Mouse (Mus musculus): ENCODE results near the gene Twf2.

DNA sequence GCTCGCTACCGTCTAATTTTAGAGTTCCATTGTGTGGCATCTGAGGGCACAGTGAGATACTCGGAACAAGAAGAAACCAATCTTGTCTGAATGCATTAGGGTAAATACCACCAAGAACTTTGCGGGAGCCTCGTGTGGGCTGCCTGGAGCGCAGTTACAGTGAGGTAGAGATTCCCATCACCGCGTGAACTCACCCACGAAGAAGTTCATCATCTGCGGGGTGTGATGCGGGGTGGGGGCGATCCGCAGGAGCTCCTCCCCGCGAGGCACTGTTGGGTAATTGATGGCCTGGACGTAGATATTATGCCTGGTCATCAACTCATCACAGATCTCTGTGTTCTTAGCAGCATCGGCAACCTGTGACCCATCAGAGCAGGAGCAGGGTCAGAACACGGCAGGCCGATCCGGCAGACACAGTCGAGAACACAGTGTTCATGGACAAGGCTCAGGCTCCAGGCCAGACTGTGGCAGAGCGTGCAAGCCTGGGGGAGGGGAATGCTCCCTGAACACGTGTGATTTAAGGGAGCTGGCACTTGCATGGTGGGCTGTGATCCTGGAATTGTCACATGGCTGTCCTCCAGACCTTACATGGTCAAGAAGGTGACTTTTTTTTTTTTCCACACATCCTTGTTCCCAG, 32.4 kb downstream of the Twf2 start:
- TF ChIP-seq CTCF (IDR thresholded peaks at IDR 0.05; ENCODE audit: control insufficient read depth, insufficient read depth, insufficient read length) (no peak), MAX (IDR thresholded peaks at IDR 0.05) (no peak), MYOD1 (IDR thresholded peaks at IDR 0.05; ENCODE audit: control insufficient read depth, insufficient read length, low read depth) (no peak), FOSL1 (IDR thresholded peaks at IDR 0.05; ENCODE audit: insufficient read depth, low read length, poor library complexity, severe bottlenecking) (no peak)

All from C2C12 (cell line).